ENCODE assay signal across 16 mouse cellular contexts in the genomic region with DNA sequence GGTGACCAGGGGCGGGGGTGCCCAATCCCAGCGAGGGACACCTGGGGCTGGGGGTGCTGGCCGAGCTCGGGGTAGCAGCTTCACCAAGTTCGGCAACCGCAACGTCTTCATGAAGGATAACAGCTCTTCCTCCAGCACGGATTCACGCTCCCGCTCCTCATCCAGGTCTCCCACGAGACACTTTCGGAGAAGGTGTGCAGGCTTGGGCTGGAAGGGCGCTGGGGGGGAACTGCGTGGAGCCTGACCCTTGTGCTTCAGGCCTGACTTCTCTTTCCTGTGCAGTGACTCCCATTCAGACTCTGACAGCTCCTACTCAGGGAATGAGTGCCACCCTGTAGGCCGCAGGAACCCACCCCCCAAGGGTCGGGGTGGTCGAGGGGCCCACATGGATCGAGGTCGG.
"Had no signal": no experiment of that assay in that cellular context is flagged by ENCODE, and none has a peak within 500 bp of the region (broad histone marks: within the 10 kb centered on the region; RNA-seq: fewer than 3 reads in every experiment).

No protein-coding gene starts in this region.

- H3K9me3 ChIP-seq: limb, embryonic 13.5 days; liver, embryonic 15.5 days; lung, embryonic 15.5 days; midbrain, embryonic 12.5 days; neural tube, embryonic 13.5 days had no signal

- H3K4me2 ChIP-seq: limb, embryonic 13.5 days; liver, embryonic 11.5 days; liver, embryonic 15.5 days; lung, embryonic 15.5 days; midbrain, embryonic 12.5 days; neural tube, embryonic 13.5 days had no signal

- H3K27me3 ChIP-seq: limb, embryonic 13.5 days; liver, embryonic 15.5 days; lung, embryonic 15.5 days; midbrain, embryonic 12.5 days; neural tube, embryonic 13.5 days had no signal

- H3K4me3 ChIP-seq: layer of hippocampus, adult 2 months; limb, embryonic 13.5 days; liver, embryonic 15.5 days; lung, embryonic 15.5 days; midbrain, embryonic 12.5 days; neural tube, embryonic 13.5 days had no signal

- H3K27ac ChIP-seq: kidney, postnatal 0 days; layer of hippocampus, adult 2 months; limb, embryonic 13.5 days; liver, embryonic 15.5 days; lung, embryonic 15.5 days; midbrain, embryonic 12.5 days; neural tube, embryonic 13.5 days had no signal

- DNase-seq: kidney, postnatal 36 days; left cerebral cortex, postnatal 4 days; lung, postnatal 14 days; retina, postnatal 1 day; right cerebral cortex, postnatal 4 days; spleen, adult 18-20 months; thymus, postnatal 36 days had no signal

- ATAC-seq: midbrain, embryonic 16.5 days had no signal

- H3K9ac ChIP-seq: limb, embryonic 13.5 days; liver, embryonic 15.5 days; lung, embryonic 15.5 days; midbrain, embryonic 12.5 days; neural tube, embryonic 13.5 days had no signal
